Mouse (Mus musculus) cortical plate, adult 2 months (tissue): ENCODE measurements around the gene Trim2.

Source experiments
- CTCF ChIP-seq: fragments of 200-500 bp; IDR thresholded peaks from 2 replicates; pipeline ENCODE4 v1.5.1; 2011; ENCODE audit warnings: mild to moderate bottlenecking, control low read depth, low read length; ENCODE audit not compliant: insufficient read depth; ENCODE audit errors: extremely low read depth
- POLR2A ChIP-seq: fragments of 200-500 bp; IDR thresholded peaks from 2 replicates; pipeline ENCODE4 v1.6.1; 2011; ENCODE audit warnings: mild to moderate bottlenecking, low read length, control low read depth; ENCODE audit not compliant: insufficient read depth; ENCODE audit errors: extremely low read depth

GRCm38 (mm10) chr3:84261863-84262262 lies 44.8 kb downstream of the Trim2 start:
- TF ChIP-seq CTCF (no peak), POLR2A (no peak)
